Mouse (Mus musculus): ENCODE measurements around the gene Agbl1.

GRCm38 (mm10) chr7:76237497-76237896 lies 7.8 kb downstream of the Agbl1 start:
- no peak for TF ChIP-seq POLR2A (IDR thresholded peaks at IDR 0.05; ENCODE audit: borderline replicate concordance, low read depth, low read length)
- TF ChIP-seq CTCF (IDR thresholded peaks at IDR 0.05; ENCODE audit: low read depth, low read length) = no peak
